Mouse (Mus musculus): ENCODE results near the gene Cacna2d3.

DNA sequence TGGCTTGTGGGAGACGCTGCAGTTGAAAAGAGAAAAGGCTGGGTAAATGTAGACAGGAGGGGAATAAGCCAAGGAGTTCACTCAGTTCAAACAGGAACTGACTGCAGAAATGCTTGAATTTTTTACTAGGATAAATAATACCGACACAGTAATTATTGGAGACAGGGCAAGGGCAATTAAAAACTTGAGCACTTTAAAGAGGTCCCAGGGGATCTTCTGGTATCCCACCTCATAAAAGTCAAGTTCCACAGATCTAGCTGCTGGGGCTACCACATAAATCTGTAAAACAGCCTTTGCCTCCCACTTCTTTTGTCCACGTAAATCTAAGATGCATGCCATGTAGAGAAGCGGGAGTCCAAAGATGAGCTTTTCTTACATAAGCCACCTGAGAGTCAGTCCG lies 109.2 kb downstream of the Cacna2d3 start:
- no peak for TF ChIP-seq ETS1 (conservative IDR thresholded peaks at IDR 0.05; ENCODE audit: low read depth, low read length)
- TF ChIP-seq USF2 (conservative IDR thresholded peaks at IDR 0.05; ENCODE audit: low read depth, low read length), result no peak
- no peak for TF ChIP-seq NELFE (IDR thresholded peaks at IDR 0.05; ENCODE audit: low read depth, low read length)
- no peak for TF ChIP-seq CTCF (conservative IDR thresholded peaks at IDR 0.05 in 1 of 2, IDR thresholded peaks at IDR 0.05 in 1 of 2; ENCODE audit: low read depth in 2 of 2, low read length in 2 of 2)
- TF ChIP-seq HCFC1 (IDR thresholded peaks at IDR 0.05; ENCODE audit: low read depth, low read length), result no peak

Measured in CH12.LX (cell line).